Mouse (Mus musculus) B cell, adult 2 months (primary cell): ENCODE data around the gene Fkbp5.

Experiments used
- DNase-seq, 2 experiments: peaks; one replicate each; pipeline ENCODE4 v3.0.0; 2022

Gene Fkbp5

GRCm38 (mm10) chr17:28523355-28524008 is 6.2 kb upstream of the Fkbp5 start:
- DNase-seq: no peak

- peak; percentile 96 to 98 for DNase-seq
Observed at GRCm38 (mm10) chr17:28522623-28523354, 5.5 kb upstream of the Fkbp5 start.

- no peak for DNase-seq
Observed at GRCm38 (mm10) chr17:28521920-28522319, 4.6 kb upstream of the Fkbp5 start.

- no peak for DNase-seq
Observed at GRCm38 (mm10) chr17:28521071-28521726, 3.9 kb upstream of the Fkbp5 start.

GRCm38 (mm10) chr17:28520561-28520960 is 3.2 kb upstream of the Fkbp5 start:
- no peak for DNase-seq

GRCm38 (mm10) chr17:28519827-28520226 is 2.5 kb upstream of the Fkbp5 start:
- peak; percentile 45 to 51 for DNase-seq

- DNase-seq: no peak
Observed at GRCm38 (mm10) chr17:28518615-28519071, 1.3 kb upstream of the Fkbp5 start.

- peak; percentile 61 to 63 for DNase-seq
Observed at GRCm38 (mm10) chr17:28517956-28518614, 758 bp upstream of the Fkbp5 start.

GRCm38 (mm10) chr17:28516881-28517280 is 446 bp downstream of the Fkbp5 start:
- no peak for DNase-seq

GRCm38 (mm10) chr17:28515431-28516341 is 1.6 kb downstream of the Fkbp5 start:
- DNase-seq: peak in 1 of 2 experiments; percentile 39

GRCm38 (mm10) chr17:28514555-28514954 is 2.8 kb downstream of the Fkbp5 start:
- DNase-seq: no peak

GRCm38 (mm10) chr17:28513844-28514243 is 3.5 kb downstream of the Fkbp5 start:
- peak; percentile 48 to 50 for DNase-seq

- DNase-seq: no peak
Observed at GRCm38 (mm10) chr17:28513337-28513736, 4.0 kb downstream of the Fkbp5 start.

GRCm38 (mm10) chr17:28512696-28513095 is 4.6 kb downstream of the Fkbp5 start:
- DNase-seq: no peak

GRCm38 (mm10) chr17:28511616-28512541 is 5.4 kb downstream of the Fkbp5 start:
- no peak for DNase-seq

GRCm38 (mm10) chr17:28510445-28511342 is 6.6 kb downstream of the Fkbp5 start:
- DNase-seq: peak in 1 of 2 experiments; percentile 28

GRCm38 (mm10) chr17:28507496-28507895 is 9.8 kb downstream of the Fkbp5 start:
- no peak for DNase-seq

- DNase-seq: no peak
Observed at GRCm38 (mm10) chr17:28506895-28507294, 10.4 kb downstream of the Fkbp5 start.

- DNase-seq: no peak
Observed at GRCm38 (mm10) chr17:28505591-28505990, 11.7 kb downstream of the Fkbp5 start.

- DNase-seq: no peak
Observed at GRCm38 (mm10) chr17:28504182-28504581, 13.1 kb downstream of the Fkbp5 start.
